Mouse (Mus musculus) cortical plate, adult 2 months (tissue): ENCODE data around the gene 2310030G06Rik.

Experiments
- CTCF ChIP-seq: fragments of 200-500 bp; IDR thresholded peaks from 2 replicates; pipeline ENCODE4 v1.5.1; 2011; ENCODE audit warnings: mild to moderate bottlenecking, control low read depth, low read length; ENCODE audit not compliant: insufficient read depth; ENCODE audit errors: extremely low read depth
- POLR2A ChIP-seq: fragments of 200-500 bp; IDR thresholded peaks from 2 replicates; pipeline ENCODE4 v1.6.1; 2011; ENCODE audit warnings: mild to moderate bottlenecking, low read length, control low read depth; ENCODE audit not compliant: insufficient read depth; ENCODE audit errors: extremely low read depth

DNA sequence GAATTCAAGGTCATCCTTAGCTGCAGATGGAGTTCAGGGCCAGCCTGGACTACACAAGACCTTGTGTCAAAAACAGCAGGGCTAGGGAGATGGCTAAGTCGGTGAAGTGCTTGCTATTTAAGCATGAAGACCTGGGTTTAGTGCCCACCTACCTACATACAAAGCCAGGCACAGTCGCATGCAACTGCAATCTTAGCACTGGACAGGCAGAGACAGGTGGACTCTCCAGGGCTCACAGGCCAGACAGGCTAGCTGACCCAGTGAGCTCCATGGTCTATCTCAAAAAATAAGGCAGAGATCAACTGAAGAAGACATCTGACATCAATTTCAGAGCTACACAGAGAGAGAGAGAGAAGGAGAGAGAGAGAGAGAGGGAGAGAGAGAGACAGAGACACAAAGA lies 22.2 kb downstream of the 2310030G06Rik start:
- TF ChIP-seq CTCF = no peak
- TF ChIP-seq POLR2A = no peak
